ENCODE assay signal across 25 mouse cellular contexts in genomic region chr11:53778455-53778854, GRCm38 (mm10). TPM values are rescaled to one million over a fixed set of nuclear protein-coding genes. Genes with fewer than 3 reads are reported as not detected.
A peak's percentile ranks its signal among the peaks of the same experiment; 100 is the strongest.
DNase-seq lines count a peak whose midpoint lies in the region; ATAC-seq and TF ChIP-seq lines count a peak whose summit lies in the region.
"Had no signal": no experiment of that assay in that cellular context is flagged by ENCODE, and none has a peak within 500 bp of the region (broad histone marks: within the 10 kb centered on the region; RNA-seq: fewer than 3 reads in every experiment).

No protein-coding gene starts in this region.

- WGBS in lung, embryonic 15.5 days = 66% methylated on average over 5 of the region's 5 CpGs

- H3K79me2 ChIP-seq in CH12.LX (replicated peaks; ENCODE audit: control insufficient read depth, extremely low read depth, insufficient read depth, poor library complexity, severe bottlenecking) = peaks cover 19% of the 10 kb centered on the region; the same call in 1 of the 2 replicates

- TF ChIP-seq RAD21 in CH12.LX (IDR thresholded peaks at IDR 0.05; ENCODE audit: low read depth, low read length) = no peak

- H3K27ac ChIP-seq in lung, embryonic 15.5 days = no peak overlapping the region
- H3K27ac ChIP-seq in CH12.LX (ENCODE audit: insufficient read depth, low read depth) = no peak overlapping the region
- H3K27ac ChIP-seq: embryonic facial prominence, embryonic 12.5 days; forebrain, embryonic 15.5 days; heart, embryonic 10.5 days; hindbrain, embryonic 12.5 days had no signal

- H3K36me3 ChIP-seq in lung, embryonic 15.5 days = peaks cover 47% of the 10 kb centered on the region
- H3K36me3 ChIP-seq in CH12.LX (replicated peaks in 1 of 2; ENCODE audit: control insufficient read depth in 1 of 2, insufficient read depth in 1 of 2, low read length in 1 of 2) = peaks cover 61 to 86% of the 10 kb centered on the region in 2 experiments
- H3K36me3 ChIP-seq: forebrain, embryonic 15.5 days; hindbrain, embryonic 12.5 days had no signal

- ATAC-seq in lung, embryonic 15.5 days (ENCODE audit: borderline replicate concordance, extremely low read depth, low FRiP score, low TSS enrichment) = peak; percentile 35; the same call in 1 of the 2 replicates
- ATAC-seq in activated CD4-positive, CD25-positive, alpha-beta regulatory T cell, adult 4 months = no peak
- ATAC-seq: forebrain, embryonic 15.5 days; hindbrain, embryonic 16.5 days had no signal

- TF ChIP-seq CTCF in CH12.LX (conservative IDR thresholded peaks at IDR 0.05 in 1 of 2, IDR thresholded peaks at IDR 0.05 in 1 of 2; ENCODE audit: low read depth in 2 of 2, low read length in 2 of 2) = no peak

- H3K27me3 ChIP-seq in lung, embryonic 15.5 days = no peaks in the 10 kb centered on the region
- H3K27me3 ChIP-seq in CH12.LX (replicated peaks) = no peaks in the 10 kb centered on the region
- H3K27me3 ChIP-seq: embryonic facial prominence, embryonic 12.5 days; forebrain, embryonic 15.5 days; hindbrain, embryonic 12.5 days had no signal

- no peak for TF ChIP-seq EP300 in CH12.LX (IDR thresholded peaks at IDR 0.05; ENCODE audit: low read length)

- no peak overlapping the region for H3K9ac ChIP-seq in lung, embryonic 15.5 days
- H3K9ac ChIP-seq in CH12.LX (ENCODE audit: insufficient read depth, low read depth) = no peak overlapping the region
- H3K9ac ChIP-seq: embryonic facial prominence, embryonic 12.5 days; forebrain, embryonic 15.5 days; hindbrain, embryonic 12.5 days had no signal

- in situ Hi-C loops in CH12.LX (cut with MboI; ENCODE audit: low pct_ligation_motif_present, low pct_unique_long_range_greater_than_20kb, low sequenced_read_pairs) = no loop called here

- dilution Hi-C loops in CH12.LX (cut with MboI; ENCODE audit: extremely low pct_ligation_motif_present, extremely low pct_unique_long_range_greater_than_20kb, low sequenced_read_pairs) = no loop called here

- TF ChIP-seq POLR2A in CH12.LX (IDR thresholded peaks at IDR 0.05; ENCODE audit: low read depth, low read length) = no peak

- no peaks in the 10 kb centered on the region for H3K9me3 ChIP-seq in lung, embryonic 15.5 days
- no peaks in the 10 kb centered on the region for H3K9me3 ChIP-seq in CH12.LX (replicated peaks; ENCODE audit: low read length)
- H3K9me3 ChIP-seq: embryonic facial prominence, embryonic 12.5 days; forebrain, embryonic 15.5 days; heart, embryonic 10.5 days; hindbrain, embryonic 12.5 days had no signal

- no peaks in the 10 kb centered on the region for H3K4me1 ChIP-seq in lung, embryonic 15.5 days
- H3K4me1 ChIP-seq in CH12.LX (ENCODE audit: control insufficient read depth in 1 of 2, insufficient read depth in 2 of 2) = peaks cover 16 to 69% of the 10 kb centered on the region in 2 experiments
- H3K4me1 ChIP-seq: embryonic facial prominence, embryonic 12.5 days; forebrain, embryonic 15.5 days; hindbrain, embryonic 12.5 days had no signal

- no peak overlapping the region for H3K4me3 ChIP-seq in lung, embryonic 15.5 days
- H3K4me3 ChIP-seq in CH12.LX (replicated peaks in 1 of 3; ENCODE audit: low read depth in 2 of 3, low read length in 2 of 3, poor library complexity in 1 of 3) = no peak overlapping the region
- H3K4me3 ChIP-seq: embryonic facial prominence, embryonic 12.5 days; forebrain, embryonic 15.5 days; heart, embryonic 10.5 days; hindbrain, embryonic 12.5 days had no signal

- no peak overlapping the region for H3K4me2 ChIP-seq in lung, embryonic 15.5 days
- no peak overlapping the region for H3K4me2 ChIP-seq in CH12.LX (ENCODE audit: insufficient read depth, low read depth, poor library complexity, severe bottlenecking)
- H3K4me2 ChIP-seq: embryonic facial prominence, embryonic 12.5 days; forebrain, embryonic 15.5 days; hindbrain, embryonic 12.5 days had no signal

- no peak for DNase-seq in lung, postnatal 25 days (ENCODE audit: low spot score)
- DNase-seq in CD4-positive helper T cell, adult 2 months (ENCODE audit: low read depth, low spot score) = peak; percentile 55
- no peak for DNase-seq in CH12.LX (ENCODE audit: extremely low read depth)
- peak; percentile 69 for DNase-seq in induced T-regulatory cell, adult 2 months (ENCODE audit: low read depth)
- no peak for DNase-seq in adrenal gland, postnatal 36 days
- DNase-seq: adrenal gland, adult 8-10 months; cerebellum, adult 11-12 months; cerebellum, adult 9-10 months; cerebellum, postnatal 25 days; gastrocnemius, postnatal 36 days; heart, adult 11 months; heart, postnatal 10 days; heart, postnatal 4 days had no signal

TF ChIP-seq in CH12.LX, 34 proteins besides CTCF, POLR2A, EP300 and RAD21:
- TF ChIP-seq TBP (conservative IDR thresholded peaks at IDR 0.05; ENCODE audit: low read depth, low read length) = no peak
- no peak for TF ChIP-seq ETS1 (conservative IDR thresholded peaks at IDR 0.05; ENCODE audit: low read depth, low read length)
- TF ChIP-seq ELF1 (IDR thresholded peaks at IDR 0.05; ENCODE audit: low read depth, low read length) = 0 out of 2 replicates have a peak, but pooled peaks have one; percentile 6
- no peak for TF ChIP-seq ZC3H11A (IDR thresholded peaks at IDR 0.05; ENCODE audit: low read depth, low read length)
- TF ChIP-seq MYC (IDR thresholded peaks at IDR 0.05; ENCODE audit: low read depth, low read length) = no peak
- no peak for TF ChIP-seq RCOR1 (conservative IDR thresholded peaks at IDR 0.05; ENCODE audit: low read depth, low read length)
- peak; percentile 56 for TF ChIP-seq CHD2 (IDR thresholded peaks at IDR 0.05; ENCODE audit: low read length)
- no peak for TF ChIP-seq E2F4 (IDR thresholded peaks at IDR 0.05; ENCODE audit: insufficient replicate concordance, low read depth, low read length)
- no peak for TF ChIP-seq BHLHE40 (IDR thresholded peaks at IDR 0.05; ENCODE audit: low read depth, low read length)
- no peak for TF ChIP-seq MEF2A (IDR thresholded peaks at IDR 0.05; ENCODE audit: borderline replicate concordance, low read depth, low read length)
- TF ChIP-seq GABPA (IDR thresholded peaks at IDR 0.05; ENCODE audit: insufficient replicate concordance, low read depth, low read length) = no peak
TF ChIP-seq in CH12.LX: peak in this region for 2.

RNA-seq across cellular contexts. Expression of gene Gm17334, which starts 5.5 kb away (rescaled TPM):
- polyA plus RNA-seq in lung, embryonic 15.5 days (2015; fragmentation: Nextera tagmentation; extraction: Ambion mirVana) = 0.22 and 0.36 TPM in 2 replicates
- total RNA-seq in CH12.LX (2012; rRNA removed) (0.71 and 0.72 TPM in 2 replicates), CH12.LX (2014; rRNA removed) (not detected in 2 replicates)
- 0.47 and 0.57 TPM in 2 replicates for polyA plus RNA-seq in CH12.LX (2012; ENCODE audit: insufficient read length, low read depth)
- total RNA-seq in adrenal gland, postnatal 36 days (2021) = 1 to 10 TPM in 1 of 2 experiments, not detected in 1; 1.1 TPM
- polyA plus RNA-seq in activated CD4-positive, CD25-positive, alpha-beta regulatory T cell, adult 4 months (2017; shearing (Covaris generic)) = 1 to 10 TPM; 4.9 to 6.2 TPM
- total RNA-seq: heart, postnatal 4 days; MEL had no signal
- polyA plus RNA-seq: embryonic facial prominence, embryonic 12.5 days; forebrain, embryonic 11.5 days; forebrain, embryonic 15.5 days; heart, embryonic 10.5 days; heart, embryonic 14.5 days; hindbrain, embryonic 12.5 days; hindbrain, embryonic 16.5 days had no signal

RNA-seq across cellular contexts. Expression of gene Irf1, which starts 8.6 kb away (rescaled TPM):
- polyA plus RNA-seq in lung, embryonic 15.5 days (2015; fragmentation: Nextera tagmentation; extraction: Ambion mirVana) = 24.8 and 28.7 TPM in 2 replicates
- total RNA-seq in CH12.LX (2012; rRNA removed) (46.4 and 64.9 TPM in 2 replicates), CH12.LX (2014; rRNA removed) (19.8 and 23.6 TPM in 2 replicates)
- 17.8 and 18.2 TPM in 2 replicates for polyA plus RNA-seq in CH12.LX (2012; ENCODE audit: insufficient read length, low read depth)
- 10 to 100 TPM; 24.3 to 26.0 TPM for total RNA-seq in adrenal gland, postnatal 36 days (2021)
- polyA plus RNA-seq in activated CD4-positive, CD25-positive, alpha-beta regulatory T cell, adult 4 months (2017; shearing (Covaris generic)) = 100 to 1,000 TPM; 236 to 307 TPM

RNA-seq across cellular contexts. Expression of gene Il5, which starts 57.9 kb away (rescaled TPM):
- 0.15 TPM in 1 of 2 replicates, not detected in the other for polyA plus RNA-seq in lung, embryonic 15.5 days (2015; fragmentation: Nextera tagmentation; extraction: Ambion mirVana)
- total RNA-seq in CH12.LX (2012; rRNA removed) = not detected in 2 replicates
- total RNA-seq in CH12.LX (2014; rRNA removed) = not detected in 2 replicates
- polyA plus RNA-seq in CH12.LX (2012; ENCODE audit: insufficient read length, low read depth) = not detected in 2 replicates
- total RNA-seq in adrenal gland, postnatal 36 days (2021) = not detected
- polyA plus RNA-seq in activated CD4-positive, CD25-positive, alpha-beta regulatory T cell, adult 4 months (2017; shearing (Covaris generic)) = under 1 TPM in 1 of 2 experiments, not detected in 1; 0.21 TPM
- total RNA-seq: adrenal gland, adult 8-10 months; gastrocnemius, adult 8-10 months; gastrocnemius, postnatal 36 days; heart, postnatal 10 days; heart, postnatal 4 days; MEL had no signal
- polyA plus RNA-seq: embryonic facial prominence, embryonic 12.5 days; forebrain, embryonic 11.5 days; forebrain, embryonic 15.5 days; heart, embryonic 10.5 days; heart, embryonic 14.5 days; hindbrain, embryonic 12.5 days; hindbrain, embryonic 16.5 days; intestine, embryonic 14.5 days had no signal

Comparison
In these comparisons a context has a peak if more than half of its experiments do, and no peak if none do; other contexts are left out.
1. DNase-seq: peak in CD4-positive helper T cell, adult 2 months (single experiment) and induced T-regulatory cell, adult 2 months (single experiment); none in lung, postnatal 25 days (single experiment), CH12.LX (single experiment) and adrenal gland, postnatal 36 days (0 of 2).